Mouse (Mus musculus) neural tube, embryonic 11.5 days (tissue): Measurements from ENCODE around the gene Isyna1. TPM values are rescaled to one million over a fixed set of nuclear protein-coding genes. Genes with fewer than 3 reads are reported as not detected.

ENCODE experiments used
- ATAC-seq: fragments of 200-750 bp; cut with Nextera tagmentation; 2 replicates; pipeline ENCODE4 v1.8.0; 2017; ENCODE audit warnings: moderate number of reproducible peaks, mild to moderate bottlenecking, moderate TSS enrichment, moderate library complexity; ENCODE audit not compliant: insufficient read depth, low FRiP score, low TSS enrichment
- DNase-seq: peaks from one replicate; pipeline ENCODE4 v3.0.0-alpha.2; 2015; ENCODE audit warnings: low spot score
- H3K27ac ChIP-seq: fragments of 300-500 bp; sonication (generic); 2 replicates; pipeline ENCODE4 v1.5.1; 2014; ENCODE audit warnings: low read depth, mild to moderate bottlenecking, low read length
- H3K27me3 ChIP-seq: fragments of 300-500 bp; sonication (generic); 2 replicates; pipeline ENCODE4 v1.6.1; 2014; ENCODE audit warnings: mild to moderate bottlenecking, low read length, mixed read lengths; ENCODE audit not compliant: control insufficient read depth, insufficient read depth
- H3K36me3 ChIP-seq: fragments of 300-500 bp; sonication (generic); 2 replicates; pipeline ENCODE4 v1.6.1; 2014; ENCODE audit warnings: mild to moderate bottlenecking, low read length, moderate library complexity, mixed read lengths; ENCODE audit not compliant: control insufficient read depth, insufficient read depth
- H3K4me1 ChIP-seq: fragments of 300-500 bp; sonication (generic); 2 replicates; pipeline ENCODE4 v1.6.1; 2014; ENCODE audit warnings: low read length, mixed read lengths; ENCODE audit not compliant: control insufficient read depth, insufficient read depth
- H3K4me2 ChIP-seq: fragments of 300-500 bp; sonication (generic); 2 replicates; pipeline ENCODE4 v1.6.1; 2014; ENCODE audit warnings: low read depth, mild to moderate bottlenecking, moderate library complexity
- H3K4me3 ChIP-seq: fragments of 300-500 bp; sonication (generic); 2 replicates; pipeline ENCODE4 v1.5.1; 2014; ENCODE audit warnings: low read depth, low read length
- H3K9ac ChIP-seq: fragments of 300-500 bp; sonication (generic); 2 replicates; pipeline ENCODE4 v1.6.1; 2014; ENCODE audit warnings: mild to moderate bottlenecking, low read length
- H3K9me3 ChIP-seq: fragments of 300-500 bp; sonication (generic); 2 replicates; pipeline ENCODE4 v1.6.1; 2016; ENCODE audit warnings: low read length; ENCODE audit not compliant: control insufficient read depth
- WGBS: fragments of 180-500 bp; shearing (Covaris S2); extraction: QIAGEN DNeasy Blood & Tissue Kit; methylation state at CpG from one replicate; pipeline ENCODE4 v1.1.7; 2014; 5-methylcytosine and 5-hydroxymethylcytosine counted together
- polyA plus RNA-seq: library from polyadenylated mRNA; unstranded; fragments of >200 nt; fragmentation: Nextera tagmentation; extraction: Ambion mirVana; gene quantifications from 2 replicates; pipeline ENCODE4 v1.2.1, GENCODE M21; 2014

Gene Isyna1
- polyA plus RNA-seq, 1 experiment from 2014 or later = 87.9 TPM

- WGBS = 95% methylated on average over 13 of the region's 13 CpGs
Observed at GRCm38 (mm10) chr8:70602139-70602811, 8.1 kb downstream of the Isyna1 start.

GRCm38 (mm10) chr8:70604558-70604957 is 10.4 kb downstream of the Isyna1 start:
- 0 out of 2 replicates have a peak, but pooled peaks cover 2% of the 10 kb centered on the region for H3K36me3 ChIP-seq
- H3K27me3 ChIP-seq = 0 out of 2 replicates have a peak, but pooled peaks cover 3% of the 10 kb centered on the region
- H3K4me1 ChIP-seq = peaks cover 42% of the 10 kb centered on the region
- no peak for DNase-seq
- 0 out of 2 replicates have a peak, but pooled peaks cover 2% of the 10 kb centered on the region for H3K9me3 ChIP-seq
- H3K4me2 ChIP-seq = no peak overlapping the region
- no peak for ATAC-seq
- WGBS = 86% methylated on average over 7 of the region's 7 CpGs
- no peak overlapping the region for H3K9ac ChIP-seq
- H3K27ac ChIP-seq = no peak overlapping the region
- H3K4me3 ChIP-seq = no peak overlapping the region

More at GRCm38 (mm10) chr8:70602139-70602811, 8.1 kb downstream of the Isyna1 start:
- Histone ChIP-seq H3K27ac (no peak overlapping the region), H3K9me3 (0 out of 2 replicates have a peak, but pooled peaks cover 2% of the 10 kb centered on the region), H3K4me3 (no peak overlapping the region), H3K27me3 (0 out of 2 replicates have a peak, but pooled peaks cover 7% of the 10 kb centered on the region), H3K9ac (no peak overlapping the region), H3K4me1 (peaks cover 47% of the 10 kb centered on the region), H3K36me3 (peaks cover 2% of the 10 kb centered on the region; the same call in 1 of the 2 replicates), H3K4me2 (no peak overlapping the region)
- DNase-seq (no peak), ATAC-seq (no peak)

GRCm38 (mm10) chr8:70605871-70606779 is 12.0 kb downstream of the Isyna1 start:
- Histone ChIP-seq H3K4me2 (peak overlapping the region; percentile 95; the same call in 1 of the 2 replicates), H3K4me1 (peaks cover 32% of the 10 kb centered on the region), H3K36me3 (0 out of 2 replicates have a peak, but pooled peaks cover 2% of the 10 kb centered on the region), H3K27ac (no peak overlapping the region), H3K4me3 (no peak overlapping the region), H3K27me3 (no peaks in the 10 kb centered on the region), H3K9me3 (0 out of 2 replicates have a peak, but pooled peaks cover 2% of the 10 kb centered on the region), H3K9ac (no peak overlapping the region)
- no peak for ATAC-seq
- no peak for DNase-seq
- 92% methylated on average over 9 of the region's 9 CpGs for WGBS

- Histone ChIP-seq H3K4me3 (peak overlapping the region; percentile 75), H3K27ac (0 out of 2 replicates have a peak overlapping the region, but pooled peaks have one; percentile 27), H3K4me1 (peaks cover 33% of the 10 kb centered on the region), H3K9ac (peak overlapping the region; percentile 7; the same call in 1 of the 2 replicates), H3K9me3 (0 out of 2 replicates have a peak, but pooled peaks cover 2% of the 10 kb centered on the region), H3K36me3 (0 out of 2 replicates have a peak, but pooled peaks cover 2% of the 10 kb centered on the region), H3K4me2 (peak overlapping the region; percentile 95), H3K27me3 (no peaks in the 10 kb centered on the region)
- no peak for DNase-seq
- no peak for ATAC-seq
- WGBS = 67% methylated on average over 18 of the region's 18 CpGs
Observed at GRCm38 (mm10) chr8:70606780-70607602, 12.8 kb downstream of the Isyna1 start.

- ATAC-seq = no peak
- Histone ChIP-seq H3K4me2 (peak overlapping the region; percentile 95), H3K9me3 (no peaks in the 10 kb centered on the region), H3K27ac (0 out of 2 replicates have a peak overlapping the region, but pooled peaks have one; percentile 27), H3K27me3 (no peaks in the 10 kb centered on the region), H3K36me3 (no peaks in the 10 kb centered on the region), H3K4me1 (peaks cover 33% of the 10 kb centered on the region), H3K4me3 (peak overlapping the region; percentile 75), H3K9ac (peak overlapping the region; percentile 76)
- no peak for DNase-seq
- 35% methylated on average over 6 of the region's 6 CpGs for WGBS
Observed at GRCm38 (mm10) chr8:70607603-70607897, 13.4 kb downstream of the Isyna1 start.

GRCm38 (mm10) chr8:70607898-70608748 is 13.9 kb downstream of the Isyna1 start:
- Histone ChIP-seq H3K4me2 (peak overlapping the region; percentile 95), H3K4me1 (peaks cover 33% of the 10 kb centered on the region), H3K9me3 (no peaks in the 10 kb centered on the region), H3K27ac (peak overlapping the region; percentile 96; the same call in 1 of the 2 replicates), H3K9ac (peak overlapping the region; percentile 76), H3K27me3 (no peaks in the 10 kb centered on the region), H3K36me3 (no peaks in the 10 kb centered on the region), H3K4me3 (peak overlapping the region; percentile 75)
- ATAC-seq (no peak), DNase-seq (peak; percentile 67)
- WGBS = 3% methylated on average over 61 of the region's 84 CpGs

GRCm38 (mm10) chr8:70608749-70609367 is 14.7 kb downstream of the Isyna1 start, which contains the start of gene Ssbp4:
Gene Ssbp4, minus strand, starts transcription at chr8:70608872.
- ATAC-seq = 0 out of 2 replicates have a peak, but pooled peaks have one; percentile 2
- Histone ChIP-seq H3K9me3 (no peaks in the 10 kb centered on the region), H3K36me3 (no peaks in the 10 kb centered on the region), H3K4me2 (peak within 1 kb of the TSS; percentile 95), H3K4me3 (peak within 1 kb of the TSS; percentile 75), H3K9ac (peak within 1 kb of the TSS; percentile 76), H3K4me1 (peaks cover 33% of the 10 kb centered on the region), H3K27ac (peak within 1 kb of the TSS; percentile 96), H3K27me3 (no peaks in the 10 kb centered on the region)
- whole genome bisulfite sequencing = 7% methylated on average over 26 of the region's 26 CpGs
- no peak for DNase-seq
